Mouse (Mus musculus) neural tube, embryonic 11.5 days (tissue): ENCODE measurements at regions not wholly inside any gene's neighbourhood (a gene's known extent, or its start where the extent isn't known, plus 50 kb on each side); places are given as distances from the start of the nearest gene placed in this dataset.

Source experiments
- ATAC-seq: fragments of 200-750 bp; cut with Nextera tagmentation; 2 replicates; pipeline ENCODE4 v1.8.0; 2017; ENCODE audit warnings: moderate number of reproducible peaks, mild to moderate bottlenecking, moderate TSS enrichment, moderate library complexity; ENCODE audit not compliant: insufficient read depth, low FRiP score, low TSS enrichment
- DNase-seq: peaks from one replicate; pipeline ENCODE4 v3.0.0-alpha.2; 2015; ENCODE audit warnings: low spot score
- H3K27ac ChIP-seq: fragments of 300-500 bp; sonication (generic); 2 replicates; pipeline ENCODE4 v1.5.1; 2014; ENCODE audit warnings: low read depth, mild to moderate bottlenecking, low read length
- H3K27me3 ChIP-seq: fragments of 300-500 bp; sonication (generic); 2 replicates; pipeline ENCODE4 v1.6.1; 2014; ENCODE audit warnings: mild to moderate bottlenecking, low read length, mixed read lengths; ENCODE audit not compliant: control insufficient read depth, insufficient read depth
- H3K36me3 ChIP-seq: fragments of 300-500 bp; sonication (generic); 2 replicates; pipeline ENCODE4 v1.6.1; 2014; ENCODE audit warnings: mild to moderate bottlenecking, low read length, moderate library complexity, mixed read lengths; ENCODE audit not compliant: control insufficient read depth, insufficient read depth
- H3K4me1 ChIP-seq: fragments of 300-500 bp; sonication (generic); 2 replicates; pipeline ENCODE4 v1.6.1; 2014; ENCODE audit warnings: low read length, mixed read lengths; ENCODE audit not compliant: control insufficient read depth, insufficient read depth
- H3K4me2 ChIP-seq: fragments of 300-500 bp; sonication (generic); 2 replicates; pipeline ENCODE4 v1.6.1; 2014; ENCODE audit warnings: low read depth, mild to moderate bottlenecking, moderate library complexity
- H3K4me3 ChIP-seq: fragments of 300-500 bp; sonication (generic); 2 replicates; pipeline ENCODE4 v1.5.1; 2014; ENCODE audit warnings: low read depth, low read length
- H3K9ac ChIP-seq: fragments of 300-500 bp; sonication (generic); 2 replicates; pipeline ENCODE4 v1.6.1; 2014; ENCODE audit warnings: mild to moderate bottlenecking, low read length
- H3K9me3 ChIP-seq: fragments of 300-500 bp; sonication (generic); 2 replicates; pipeline ENCODE4 v1.6.1; 2016; ENCODE audit warnings: low read length; ENCODE audit not compliant: control insufficient read depth
- WGBS: fragments of 180-500 bp; shearing (Covaris S2); extraction: QIAGEN DNeasy Blood & Tissue Kit; methylation state at CpG from one replicate; pipeline ENCODE4 v1.1.7; 2014; 5-methylcytosine and 5-hydroxymethylcytosine counted together

DNA sequence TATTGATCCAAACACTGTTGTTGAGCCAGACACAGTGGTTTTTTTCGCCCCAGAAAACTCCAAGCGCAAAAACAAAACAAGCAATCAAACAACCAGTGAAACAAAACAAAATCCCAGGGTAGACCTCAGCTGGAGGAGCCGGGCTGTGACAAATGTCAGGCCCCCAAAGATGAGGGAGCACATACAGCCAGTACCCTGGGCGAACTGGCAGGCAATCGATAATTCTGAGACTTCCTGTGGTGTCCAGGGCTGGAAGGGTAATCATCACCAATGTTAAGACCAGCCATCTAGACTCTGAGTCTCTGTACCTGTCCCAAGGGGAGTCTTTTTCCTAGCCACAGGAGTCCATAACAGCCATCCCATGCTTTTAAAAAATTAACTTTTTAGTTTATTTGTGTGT lies 80.6 kb downstream of the Mtx3 start:
- no peak overlapping the region for H3K4me3 ChIP-seq
- ATAC-seq: no peak
- H3K9ac ChIP-seq: no peak overlapping the region
- no peaks in the 10 kb centered on the region for H3K27me3 ChIP-seq
- no peak overlapping the region for H3K27ac ChIP-seq
- H3K9me3 ChIP-seq: no peaks in the 10 kb centered on the region
- H3K4me2 ChIP-seq: no peak overlapping the region
- 78% methylated on average over 5 of the region's 5 CpGs for WGBS
- H3K36me3 ChIP-seq: no peaks in the 10 kb centered on the region
- H3K4me1 ChIP-seq: no peaks in the 10 kb centered on the region
- no peak for DNase-seq

DNA sequence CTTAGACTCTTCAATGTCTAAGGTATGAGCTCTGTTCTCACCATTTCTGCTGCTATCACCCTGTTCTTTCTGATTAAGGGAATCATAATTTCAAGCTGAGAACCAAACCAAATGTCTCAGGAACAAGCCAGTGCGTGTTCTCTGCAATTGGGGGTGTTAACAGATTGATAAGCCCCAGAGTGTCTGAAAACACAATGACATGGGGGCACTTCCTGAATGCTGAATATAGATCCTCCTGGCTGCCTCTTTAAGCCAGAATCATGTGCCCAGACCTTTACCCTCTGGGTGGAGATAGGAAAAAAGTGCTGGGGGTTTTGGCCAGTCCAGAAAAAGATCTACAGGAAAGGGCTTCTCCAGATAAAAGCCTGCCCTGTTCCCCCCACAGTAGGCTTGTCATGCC lies 84.0 kb downstream of the Mtx3 start:
- 74% methylated on average over 1 of the region's 1 CpGs for WGBS
- H3K4me2 ChIP-seq: no peak overlapping the region
- no peak overlapping the region for H3K4me3 ChIP-seq
- no peaks in the 10 kb centered on the region for H3K36me3 ChIP-seq
- H3K27me3 ChIP-seq: no peaks in the 10 kb centered on the region
- DNase-seq (no peak), ATAC-seq (no peak)
- H3K4me1 ChIP-seq: no peaks in the 10 kb centered on the region
- H3K9ac ChIP-seq: no peak overlapping the region
- H3K9me3 ChIP-seq: no peaks in the 10 kb centered on the region
- no peak overlapping the region for H3K27ac ChIP-seq

DNA sequence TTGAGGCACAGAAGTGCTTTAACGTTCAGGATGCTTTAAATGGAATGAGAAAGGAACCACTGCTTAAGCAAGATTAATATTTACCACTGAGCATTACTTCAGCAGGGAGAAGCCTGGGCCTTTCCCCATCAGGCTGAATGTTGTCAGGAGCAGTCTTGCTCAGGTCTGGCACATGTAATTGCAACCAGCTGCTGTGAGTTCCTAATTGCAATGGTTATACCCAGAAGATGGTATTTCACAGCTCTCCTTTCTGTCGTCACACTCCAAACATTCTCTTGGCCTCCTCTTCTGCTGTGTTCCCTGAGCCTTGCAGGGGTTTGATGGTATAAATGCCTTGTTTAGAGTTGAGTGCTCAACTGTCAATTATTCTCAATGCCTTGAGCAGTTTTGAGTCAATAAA lies 87.1 kb downstream of the Mtx3 start:
- no peak overlapping the region for H3K9ac ChIP-seq
- no peak overlapping the region for H3K27ac ChIP-seq
- DNase-seq (no peak), ATAC-seq (no peak)
- no peaks in the 10 kb centered on the region for H3K4me1 ChIP-seq
- no peaks in the 10 kb centered on the region for H3K36me3 ChIP-seq
- H3K4me2 ChIP-seq: no peak overlapping the region
- WGBS: 73% methylated on average over 2 of the region's 2 CpGs
- H3K4me3 ChIP-seq: no peak overlapping the region
- no peaks in the 10 kb centered on the region for H3K9me3 ChIP-seq
- H3K27me3 ChIP-seq: no peaks in the 10 kb centered on the region

DNA sequence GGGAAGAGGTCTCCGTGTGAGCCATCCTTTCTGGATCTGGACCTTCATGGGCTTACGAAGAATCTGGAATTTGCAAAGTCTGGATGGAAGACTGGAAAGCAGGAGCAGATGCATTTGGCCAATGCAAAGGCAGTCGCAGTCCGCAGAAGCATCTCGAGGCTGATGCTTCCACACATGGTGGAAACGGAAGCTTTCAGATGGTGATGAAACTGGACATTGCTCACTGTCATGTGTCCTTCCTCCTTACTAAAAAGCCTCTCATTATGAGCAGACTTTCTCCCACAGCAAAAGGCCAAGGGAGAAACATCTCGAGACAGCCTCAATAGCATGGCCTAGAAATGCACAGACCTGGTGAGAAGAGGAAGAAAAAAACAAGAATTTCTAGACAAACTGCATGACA lies 94.5 kb downstream of the Mtx3 start:
- 92% methylated on average over 7 of the region's 7 CpGs for WGBS
- no peaks in the 10 kb centered on the region for H3K36me3 ChIP-seq
- H3K27me3 ChIP-seq: no peaks in the 10 kb centered on the region
- H3K4me2 ChIP-seq: no peak overlapping the region
- ATAC-seq (no peak), DNase-seq (no peak)
- H3K4me1 ChIP-seq: no peaks in the 10 kb centered on the region
- H3K9ac ChIP-seq: no peak overlapping the region
- H3K27ac ChIP-seq: no peak overlapping the region
- no peak overlapping the region for H3K4me3 ChIP-seq
- no peaks in the 10 kb centered on the region for H3K9me3 ChIP-seq

DNA sequence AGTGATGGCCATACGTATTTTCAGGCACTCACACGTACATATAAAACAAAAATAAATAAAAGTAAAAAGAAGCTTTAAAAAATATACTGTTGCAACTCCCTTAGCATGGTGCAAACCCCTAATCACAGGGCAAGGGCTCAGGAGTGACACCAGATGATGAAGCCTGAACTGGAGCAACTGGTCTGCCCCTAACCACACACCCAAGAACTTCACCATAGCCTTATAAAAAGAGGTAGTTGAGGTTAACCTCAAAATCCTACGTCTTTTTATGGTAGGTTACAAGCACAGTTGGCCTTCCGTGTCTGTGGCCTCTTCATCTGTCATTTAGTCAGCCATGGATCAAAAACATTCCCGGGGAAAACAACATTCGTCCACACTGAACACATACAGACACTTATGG lies 96.0 kb downstream of the Mtx3 start:
- no peak overlapping the region for H3K27ac ChIP-seq
- WGBS: 86% methylated on average over 6 of the region's 6 CpGs
- no peaks in the 10 kb centered on the region for H3K27me3 ChIP-seq
- DNase-seq: no peak
- no peak overlapping the region for H3K9ac ChIP-seq
- H3K9me3 ChIP-seq: no peaks in the 10 kb centered on the region
- H3K4me2 ChIP-seq: no peak overlapping the region
- H3K4me3 ChIP-seq: no peak overlapping the region
- H3K36me3 ChIP-seq: no peaks in the 10 kb centered on the region
- ATAC-seq: no peak
- H3K4me1 ChIP-seq: no peaks in the 10 kb centered on the region

DNA sequence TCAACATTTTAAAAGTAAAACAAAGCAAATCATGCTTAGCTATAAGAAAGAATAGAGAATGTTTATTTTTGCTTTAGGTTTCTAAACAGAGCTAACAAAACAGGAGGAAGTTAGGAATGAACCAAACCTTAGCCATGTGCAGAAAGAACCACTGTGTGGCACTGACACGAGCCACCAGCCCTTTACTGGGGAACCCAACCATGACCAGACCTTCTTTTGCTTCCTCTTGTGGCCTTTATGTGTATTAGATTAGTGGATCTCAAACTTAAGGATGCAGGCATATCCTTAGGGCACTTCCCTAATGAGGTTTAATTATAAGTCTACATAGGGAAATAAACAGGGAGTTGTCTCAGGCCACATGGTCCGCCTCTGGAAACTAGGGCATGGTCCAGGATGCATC lies 104.0 kb downstream of the Mtx3 start:
- H3K9ac ChIP-seq: no peak overlapping the region
- 77% methylated on average over 2 of the region's 2 CpGs for WGBS
- H3K4me1 ChIP-seq: no peaks in the 10 kb centered on the region
- H3K9me3 ChIP-seq: no peaks in the 10 kb centered on the region
- no peak overlapping the region for H3K4me3 ChIP-seq
- DNase-seq (no peak), ATAC-seq (no peak)
- no peaks in the 10 kb centered on the region for H3K36me3 ChIP-seq
- H3K27ac ChIP-seq: no peak overlapping the region
- no peak overlapping the region for H3K4me2 ChIP-seq
- H3K27me3 ChIP-seq: no peaks in the 10 kb centered on the region

DNA sequence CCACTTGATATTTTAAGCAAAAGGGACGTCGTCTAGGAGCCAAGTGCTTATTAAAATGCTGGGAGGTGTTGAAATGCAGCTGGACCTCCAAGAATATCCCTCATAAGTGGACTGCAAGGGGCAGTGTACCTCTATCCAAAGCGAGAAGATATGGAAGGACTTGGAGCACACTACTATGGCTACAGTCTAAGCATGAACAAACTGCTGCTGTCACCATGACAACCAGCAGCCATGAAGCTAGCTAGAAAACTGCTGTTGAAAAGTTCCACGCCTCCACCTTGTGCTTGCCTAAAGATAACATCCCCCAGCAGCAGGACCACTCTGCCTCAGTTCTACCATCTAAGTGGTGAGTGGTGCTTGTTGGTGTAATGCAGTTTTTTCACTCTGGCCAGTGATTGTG lies 115.5 kb downstream of the Mtx3 start:
- no peaks in the 10 kb centered on the region for H3K9me3 ChIP-seq
- H3K4me2 ChIP-seq: no peak overlapping the region
- ATAC-seq: no peak
- 71% methylated on average over 4 of the region's 4 CpGs for WGBS
- no peak for DNase-seq
- H3K27ac ChIP-seq: no peak overlapping the region
- no peaks in the 10 kb centered on the region for H3K36me3 ChIP-seq
- H3K27me3 ChIP-seq: no peaks in the 10 kb centered on the region
- no peaks in the 10 kb centered on the region for H3K4me1 ChIP-seq
- H3K9ac ChIP-seq: no peak overlapping the region
- no peak overlapping the region for H3K4me3 ChIP-seq

DNA sequence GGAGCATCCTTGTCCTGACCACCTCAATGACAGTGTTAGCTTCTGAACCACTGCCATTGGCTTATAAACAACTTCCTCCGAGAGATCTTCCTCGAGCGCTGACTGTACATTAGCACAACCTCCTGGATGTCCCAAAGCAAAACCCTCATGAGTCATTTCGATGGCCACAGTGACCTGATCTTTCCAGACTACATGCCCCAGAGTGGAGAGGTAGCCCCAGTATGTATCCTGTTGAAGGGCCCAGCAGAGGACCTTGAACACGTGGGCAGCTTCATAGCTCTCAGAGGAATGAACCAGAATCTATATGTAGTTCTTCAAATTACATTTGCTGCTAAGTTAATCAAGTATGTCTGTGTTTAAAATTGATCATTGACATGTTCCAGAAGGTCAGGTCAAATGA lies 118.1 kb downstream of the Mtx3 start:
- no peak for ATAC-seq
- 90% methylated on average over 5 of the region's 5 CpGs for WGBS

DNA sequence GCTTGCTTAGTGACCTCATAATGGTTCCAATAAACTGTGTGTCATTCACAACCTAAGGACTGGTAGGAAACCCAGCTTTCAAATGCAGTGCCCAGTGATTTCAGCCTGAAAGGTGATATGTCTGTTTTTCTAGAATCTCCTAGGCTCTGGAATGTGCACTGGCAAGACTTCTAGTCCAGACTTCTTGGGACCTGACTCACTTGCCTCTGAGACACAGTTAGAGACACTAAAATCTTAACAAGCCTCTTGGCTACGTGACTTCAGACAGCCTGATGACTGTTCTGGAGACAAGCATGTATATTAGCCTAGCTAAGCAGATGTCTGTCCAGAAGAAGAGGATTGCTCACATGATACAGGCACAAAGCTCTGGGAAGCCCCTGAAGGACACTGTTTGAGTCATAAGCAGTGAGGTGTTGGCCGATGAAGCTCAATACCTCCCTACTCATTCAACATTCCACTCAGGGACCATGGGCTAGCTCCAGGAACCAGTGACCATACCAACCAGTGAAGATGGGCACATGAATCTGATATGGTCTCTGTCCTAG lies 118.9 kb downstream of the Mtx3 start:
- H3K9me3 ChIP-seq: no peaks in the 10 kb centered on the region
- H3K4me1 ChIP-seq: no peaks in the 10 kb centered on the region
- no peak overlapping the region for H3K27ac ChIP-seq
- DNase-seq (no peak), ATAC-seq (no peak)
- 91% methylated on average over 2 of the region's 2 CpGs for WGBS
- H3K27me3 ChIP-seq: no peaks in the 10 kb centered on the region
- no peaks in the 10 kb centered on the region for H3K36me3 ChIP-seq
- H3K4me3 ChIP-seq: no peak overlapping the region
- no peak overlapping the region for H3K4me2 ChIP-seq
- H3K9ac ChIP-seq: no peak overlapping the region

More for the DNA sequence above, 118.1 kb downstream of the Mtx3 start:
- Histone ChIP-seq H3K9me3 (no peaks in the 10 kb centered on the region), H3K4me1 (no peaks in the 10 kb centered on the region), H3K4me2 (no peak overlapping the region), H3K27me3 (no peaks in the 10 kb centered on the region), H3K9ac (no peak overlapping the region), H3K36me3 (no peaks in the 10 kb centered on the region), H3K4me3 (no peak overlapping the region), H3K27ac (no peak overlapping the region)
- DNase-seq: no peak
